Mouse (Mus musculus) lung, postnatal 14 days (tissue): ENCODE data around the gene Trim8.

Experiments
- DNase-seq: peaks from one replicate; pipeline ENCODE4 v3.0.0; 2021

Gene Trim8

DNA sequence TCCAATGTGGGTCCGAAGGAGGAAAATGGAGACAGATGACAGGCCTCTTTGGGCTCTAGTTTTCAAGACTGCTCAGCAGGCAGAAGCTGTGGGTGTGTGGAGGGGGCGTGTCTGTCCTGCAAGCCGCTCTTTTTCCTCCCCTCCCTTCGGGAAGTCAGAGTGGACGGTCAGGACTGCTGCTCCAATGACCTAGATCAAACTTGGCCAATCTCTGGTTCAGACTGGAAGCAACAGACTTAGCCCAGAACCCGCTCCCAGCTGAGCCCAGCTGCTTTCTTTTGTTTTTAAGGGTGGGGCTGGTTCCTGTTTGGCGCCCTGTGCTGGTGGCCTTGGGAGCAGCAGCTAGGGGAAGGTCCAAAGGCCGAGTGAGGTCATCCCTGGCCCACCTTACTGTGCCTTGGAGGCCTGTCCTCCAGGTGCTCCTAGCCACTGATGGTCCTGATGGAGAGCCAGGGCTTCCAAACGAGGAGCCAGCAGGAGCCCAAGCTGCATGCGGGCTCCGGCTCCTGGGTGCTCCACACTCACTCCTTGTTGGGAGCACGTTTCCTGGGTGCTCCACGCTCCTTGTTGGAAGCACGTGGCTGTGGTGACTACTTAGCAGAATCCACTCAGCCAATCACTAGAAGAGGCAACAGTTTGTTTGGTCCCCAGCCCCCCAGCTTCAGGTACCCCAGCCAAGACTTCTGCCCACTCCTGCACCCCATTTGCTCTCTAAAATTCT lies 23.3 kb downstream of the Trim8 start:
- DNase-seq, result peak; percentile 74

- DNase-seq, result no peak
Measured at GRCm38 (mm10) chr19:46525691-46526631, 24.5 kb downstream of the Trim8 start.

- DNase-seq, result no peak
Measured at GRCm38 (mm10) chr19:46527632-46528528, 26.4 kb downstream of the Trim8 start.

- DNase-seq, result peak; percentile 74
Measured at GRCm38 (mm10) chr19:46528529-46529213, 27.2 kb downstream of the Trim8 start.

DNA sequence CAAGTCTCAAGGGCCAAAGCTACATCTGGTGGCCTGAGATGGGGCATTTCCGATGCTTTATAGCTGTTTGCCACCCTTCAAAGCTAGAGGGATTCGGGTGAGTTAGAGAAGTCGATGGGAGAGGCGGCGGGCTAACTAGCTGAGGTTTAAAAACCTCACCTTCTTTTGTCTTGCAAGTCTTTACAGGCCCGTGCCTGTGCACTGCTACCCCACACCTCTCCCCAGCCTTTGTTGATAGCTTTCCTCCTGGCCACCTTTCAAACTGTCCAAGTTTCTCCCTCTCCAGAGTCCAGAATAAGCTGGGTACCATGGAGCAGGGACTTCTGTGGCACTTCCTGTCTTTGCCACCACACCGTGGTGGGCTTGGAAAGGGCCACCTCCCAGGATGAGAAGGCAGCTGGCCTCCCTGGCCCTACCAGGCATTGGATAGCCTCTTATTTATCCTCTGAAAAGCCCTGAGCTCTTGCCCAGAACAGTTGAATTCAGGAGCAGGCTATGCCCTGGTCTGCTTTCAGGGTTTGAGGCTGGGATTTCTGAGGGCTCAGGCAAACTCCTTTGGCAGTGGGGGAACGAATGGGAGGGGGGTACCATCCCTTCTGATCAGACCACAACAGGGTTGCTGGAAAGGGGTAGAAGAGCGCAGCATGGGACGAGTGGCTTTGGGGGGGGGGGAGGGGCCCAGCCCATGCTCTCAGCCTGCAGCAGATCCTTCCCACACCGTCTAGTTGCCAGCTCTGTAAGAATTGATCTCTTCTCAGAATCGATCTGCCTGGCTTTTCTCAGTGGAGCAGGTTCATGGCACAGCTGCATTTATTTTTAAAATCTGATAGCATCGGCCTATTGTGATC lies 28.3 kb downstream of the Trim8 start:
- DNase-seq, result no peak

GRCm38 (mm10) chr19:46530449-46530990 lies 29.0 kb downstream of the Trim8 start:
- no peak for DNase-seq

DNA sequence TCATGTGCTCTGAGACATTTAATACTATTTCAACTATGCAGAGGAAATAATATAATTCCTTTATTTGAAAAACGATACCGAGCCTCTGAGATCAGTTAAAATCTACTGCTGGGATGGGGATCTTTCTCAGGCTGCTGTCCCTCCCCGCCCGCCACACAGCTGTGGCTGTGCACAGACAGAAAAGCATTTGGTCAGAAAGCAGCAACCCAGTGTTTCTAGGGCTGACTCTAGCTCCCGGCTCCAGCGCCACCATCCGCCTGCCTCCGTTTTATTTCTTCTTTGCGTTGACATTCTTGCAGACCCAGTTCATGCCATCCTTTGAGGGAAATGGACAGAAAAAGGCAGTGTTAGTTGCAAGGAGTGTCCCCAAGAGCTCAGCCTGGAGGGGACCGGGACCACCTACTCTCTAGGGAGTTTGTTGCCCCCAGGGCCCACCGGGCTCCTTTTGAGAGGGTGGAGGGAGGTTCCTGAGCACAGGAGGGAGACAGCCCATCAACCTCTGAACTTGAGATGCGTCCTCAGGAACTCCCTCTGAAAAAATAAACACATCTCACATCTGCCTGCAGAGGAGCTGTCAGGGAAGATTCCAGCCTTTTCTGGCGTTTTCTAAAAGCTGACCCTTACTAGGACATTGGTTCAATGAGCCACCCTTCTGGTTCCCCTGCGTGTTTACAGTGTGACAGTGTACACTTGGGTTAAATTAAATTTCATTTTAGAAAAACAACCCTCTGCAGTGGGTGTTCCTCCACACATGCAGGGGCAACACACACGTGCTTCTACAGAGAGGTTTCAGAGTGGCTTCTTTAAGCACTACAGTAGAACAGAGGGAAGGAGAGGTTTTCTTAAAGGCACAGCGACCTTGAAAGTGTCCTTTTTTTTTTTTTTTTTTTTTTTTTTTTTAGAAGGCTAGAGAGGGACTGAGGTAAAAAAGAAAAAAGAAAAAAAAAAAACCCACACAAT lies 29.8 kb downstream of the Trim8 start:
- DNase-seq, result no peak

- no peak for DNase-seq
Measured at GRCm38 (mm10) chr19:46532031-46532688, 30.7 kb downstream of the Trim8 start.

GRCm38 (mm10) chr19:46533066-46533465 lies 31.6 kb downstream of the Trim8 start:
- DNase-seq, result no peak

DNA sequence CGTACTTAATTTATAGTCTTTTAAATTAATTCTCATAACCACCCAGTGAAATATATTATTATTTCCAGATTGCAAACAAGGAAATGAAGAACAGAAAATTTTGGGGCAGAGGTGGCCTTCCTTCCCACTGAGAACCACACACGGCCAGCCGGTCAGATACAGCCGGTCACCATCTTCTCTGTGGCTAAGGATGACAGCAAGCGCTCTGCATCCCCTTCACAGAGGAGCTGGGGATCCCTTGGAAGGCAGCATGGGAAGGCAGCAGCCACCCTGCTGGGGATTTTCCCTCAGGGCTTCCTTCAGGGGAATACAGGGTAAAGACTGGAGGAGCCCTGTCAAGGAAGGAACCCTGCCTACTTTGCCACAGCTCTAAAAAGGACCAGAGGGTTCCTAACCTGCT lies 32.0 kb downstream of the Trim8 start:
- no peak for DNase-seq

GRCm38 (mm10) chr19:46534542-46535098 lies 33.1 kb downstream of the Trim8 start:
- no peak for DNase-seq

DNA sequence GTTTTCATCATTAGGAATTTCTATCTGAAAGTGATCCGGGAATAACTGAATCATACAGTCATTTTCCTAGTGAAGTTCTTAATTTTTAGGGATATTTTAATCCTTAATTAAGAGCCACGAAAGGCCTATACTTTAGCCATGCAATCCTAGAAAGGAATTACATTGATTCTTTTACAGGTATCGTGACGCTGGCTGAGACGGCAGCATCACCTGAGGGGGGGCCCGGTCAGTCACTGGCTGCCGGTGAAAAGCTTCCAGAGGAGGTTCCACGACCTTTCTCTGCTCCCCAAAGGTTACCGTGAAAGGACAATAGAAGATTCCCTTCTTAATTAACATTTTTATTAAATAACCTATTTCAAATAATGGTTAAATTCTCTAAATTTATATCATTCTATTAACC lies 35.9 kb downstream of the Trim8 start:
- DNase-seq, result no peak

DNA sequence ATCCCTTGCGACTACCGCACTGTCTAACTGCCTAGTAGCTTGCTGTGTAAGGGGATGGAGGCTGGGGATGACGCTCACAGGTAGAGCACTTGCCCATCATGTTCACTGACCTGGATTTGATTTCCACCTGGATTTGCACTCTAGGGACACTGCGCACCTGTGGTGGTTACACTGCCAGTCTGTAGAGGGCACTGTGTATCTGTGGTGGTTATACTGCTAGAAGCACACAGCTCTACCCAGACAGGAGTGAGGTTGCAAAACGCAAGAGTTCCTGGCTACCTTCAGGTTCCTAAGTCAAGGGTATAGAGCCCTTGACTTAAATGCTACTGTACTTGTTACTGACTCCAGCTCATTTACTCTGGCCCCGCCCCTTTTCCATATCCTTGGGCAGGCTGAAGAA lies 36.7 kb downstream of the Trim8 start:
- no peak for DNase-seq

DNA sequence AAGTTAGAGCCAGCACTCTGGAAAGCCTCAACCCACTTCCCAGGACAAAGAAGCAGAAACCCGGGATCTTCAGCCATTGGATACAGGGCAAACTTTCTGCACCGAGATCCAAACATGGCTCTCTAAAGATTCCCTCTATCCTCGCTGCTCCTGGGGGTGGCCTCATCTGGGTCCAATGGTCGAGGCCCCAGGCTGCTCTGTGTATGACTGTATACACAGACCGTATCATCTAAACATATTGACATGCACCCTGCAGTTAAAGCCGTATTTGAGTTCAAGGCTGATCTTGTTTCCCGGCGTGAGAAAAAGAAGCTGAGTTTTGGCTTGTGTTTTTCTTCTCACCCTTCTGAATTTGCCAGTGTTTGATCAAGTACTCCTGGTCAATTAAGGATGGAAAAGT lies 41.2 kb downstream of the Trim8 start:
- no peak for DNase-seq

DNA sequence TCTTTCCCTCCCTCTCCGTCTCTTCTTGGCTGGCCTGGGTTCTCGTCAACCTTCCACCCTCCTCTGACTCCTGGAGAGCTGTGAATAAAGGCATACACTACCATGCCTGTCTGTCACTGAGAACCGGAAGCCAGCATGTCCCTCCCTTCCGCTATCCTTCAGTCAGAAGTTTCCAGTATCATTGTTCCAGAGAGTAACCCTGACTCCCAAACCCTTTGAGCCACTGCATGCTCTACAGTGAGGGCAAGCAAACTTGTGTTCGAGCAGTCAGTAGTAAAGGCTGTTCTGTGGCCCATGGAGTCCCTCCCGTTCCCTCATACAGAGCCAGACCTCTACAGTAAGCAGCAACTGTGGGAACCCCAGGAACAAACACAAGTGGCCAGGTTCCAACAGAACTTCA lies 46.1 kb downstream of the Trim8 start:
- DNase-seq, result no peak

- DNase-seq, result no peak
Measured at GRCm38 (mm10) chr19:46548110-46548509, 46.6 kb downstream of the Trim8 start.

- no peak for DNase-seq
Measured at GRCm38 (mm10) chr19:46550385-46550784, 48.9 kb downstream of the Trim8 start.

GRCm38 (mm10) chr19:46552496-46552895 lies 51.0 kb downstream of the Trim8 start:
- DNase-seq, result no peak

GRCm38 (mm10) chr19:46553541-46553955 lies 52.0 kb downstream of the Trim8 start:
- peak; percentile 60 for DNase-seq
